Mouse (Mus musculus) neural tube, embryonic 11.5 days (tissue): ENCODE results near the gene Mfsd4b5. TPM values are rescaled to one million over a fixed set of nuclear protein-coding genes. Genes with fewer than 3 reads are reported as not detected.

Experiments used
- ATAC-seq: fragments of 200-750 bp; cut with Nextera tagmentation; 2 replicates; pipeline ENCODE4 v1.8.0; 2017; ENCODE audit warnings: moderate number of reproducible peaks, mild to moderate bottlenecking, moderate TSS enrichment, moderate library complexity; ENCODE audit not compliant: insufficient read depth, low FRiP score, low TSS enrichment
- DNase-seq: peaks from one replicate; pipeline ENCODE4 v3.0.0-alpha.2; 2015; ENCODE audit warnings: low spot score
- H3K27ac ChIP-seq: fragments of 300-500 bp; sonication (generic); 2 replicates; pipeline ENCODE4 v1.5.1; 2014; ENCODE audit warnings: low read depth, mild to moderate bottlenecking, low read length
- H3K27me3 ChIP-seq: fragments of 300-500 bp; sonication (generic); 2 replicates; pipeline ENCODE4 v1.6.1; 2014; ENCODE audit warnings: mild to moderate bottlenecking, low read length, mixed read lengths; ENCODE audit not compliant: control insufficient read depth, insufficient read depth
- H3K36me3 ChIP-seq: fragments of 300-500 bp; sonication (generic); 2 replicates; pipeline ENCODE4 v1.6.1; 2014; ENCODE audit warnings: mild to moderate bottlenecking, low read length, moderate library complexity, mixed read lengths; ENCODE audit not compliant: control insufficient read depth, insufficient read depth
- H3K4me1 ChIP-seq: fragments of 300-500 bp; sonication (generic); 2 replicates; pipeline ENCODE4 v1.6.1; 2014; ENCODE audit warnings: low read length, mixed read lengths; ENCODE audit not compliant: control insufficient read depth, insufficient read depth
- H3K4me2 ChIP-seq: fragments of 300-500 bp; sonication (generic); 2 replicates; pipeline ENCODE4 v1.6.1; 2014; ENCODE audit warnings: low read depth, mild to moderate bottlenecking, moderate library complexity
- H3K4me3 ChIP-seq: fragments of 300-500 bp; sonication (generic); 2 replicates; pipeline ENCODE4 v1.5.1; 2014; ENCODE audit warnings: low read depth, low read length
- H3K9ac ChIP-seq: fragments of 300-500 bp; sonication (generic); 2 replicates; pipeline ENCODE4 v1.6.1; 2014; ENCODE audit warnings: mild to moderate bottlenecking, low read length
- H3K9me3 ChIP-seq: fragments of 300-500 bp; sonication (generic); 2 replicates; pipeline ENCODE4 v1.6.1; 2016; ENCODE audit warnings: low read length; ENCODE audit not compliant: control insufficient read depth
- WGBS: fragments of 180-500 bp; shearing (Covaris S2); extraction: QIAGEN DNeasy Blood & Tissue Kit; methylation state at CpG from one replicate; pipeline ENCODE4 v1.1.7; 2014; 5-methylcytosine and 5-hydroxymethylcytosine counted together
- polyA plus RNA-seq: library from polyadenylated mRNA; unstranded; fragments of >200 nt; fragmentation: Nextera tagmentation; extraction: Ambion mirVana; gene quantifications from 2 replicates; pipeline ENCODE4 v1.2.1, GENCODE M21; 2014

The Mfsd4b5 gene
- polyA plus RNA-seq, 1 experiment from 2014 or later, result 0.08 TPM

- no peak for DNase-seq
- WGBS, result 74% methylated on average over 13 of the region's 13 CpGs
- no peak for ATAC-seq
These were observed 77.5 kb downstream of the Mfsd4b5 start for GRCm38 (mm10) chr10:39908768-39909441.

More at GRCm38 (mm10) chr10:39908768-39909441, 77.5 kb downstream of the Mfsd4b5 start:
- Histone ChIP-seq H3K36me3 (no peaks in the 10 kb centered on the region), H3K4me3 (no peak overlapping the region), H3K27ac (no peak overlapping the region), H3K9ac (no peak overlapping the region), H3K4me1 (no peaks in the 10 kb centered on the region), H3K4me2 (no peak overlapping the region), H3K27me3 (no peaks in the 10 kb centered on the region), H3K9me3 (no peaks in the 10 kb centered on the region)

Other genes with a start within 250 kb of the Mfsd4b5 start
- 4.2 and 4.7 TPM in 2 replicates for gene Mfsd4b4, start 87.4 kb downstream of the Mfsd4b5 start, polyA plus RNA-seq
- gene Mfsd4b2, start 59.7 kb downstream of the Mfsd4b5 start, polyA plus RNA-seq, result not detected in 2 replicates
- not detected in 2 replicates for gene Mfsd4b3, start 26.5 kb downstream of the Mfsd4b5 start, polyA plus RNA-seq
- not detected in 2 replicates for gene Mfsd4b1, start 38.6 kb upstream of the Mfsd4b5 start, polyA plus RNA-seq
- 3.8 and 4.4 TPM in 2 replicates for gene Slc16a10, start 155.6 kb upstream of the Mfsd4b5 start, polyA plus RNA-seq